Mouse (Mus musculus) liver, embryonic 13.5 days (tissue): ENCODE results near the gene Dstn. TPM values are rescaled to one million over a fixed set of nuclear protein-coding genes. Genes with fewer than 3 reads are reported as not detected.

Experiments
- ATAC-seq: fragments of 200-750 bp; cut with Nextera tagmentation; 2 replicates; pipeline ENCODE4 v1.8.0; 2017; ENCODE audit warnings: low read depth, mild to moderate bottlenecking, moderate number of reproducible peaks, moderate library complexity
- DNase-seq: peaks from one replicate; pipeline ENCODE4 v3.0.0; 2022
- H3K27ac ChIP-seq: fragments of 300-500 bp; sonication (generic); 2 replicates; pipeline ENCODE4 v1.5.1; 2015; ENCODE audit warnings: moderate library complexity, mild to moderate bottlenecking, inconsistent platforms
- H3K27me3 ChIP-seq: fragments of 300-500 bp; sonication (generic); 2 replicates; pipeline ENCODE4 v1.6.1; 2015; ENCODE audit warnings: mild to moderate bottlenecking, inconsistent platforms
- H3K36me3 ChIP-seq: fragments of 300-500 bp; sonication (generic); 2 replicates; pipeline ENCODE4 v1.6.1; 2015; ENCODE audit warnings: mild to moderate bottlenecking, inconsistent platforms
- H3K4me1 ChIP-seq: fragments of 300-500 bp; sonication (generic); replicated peaks from 2 replicates; pipeline ENCODE4 v1.6.1; 2015; ENCODE audit warnings: inconsistent platforms
- H3K4me2 ChIP-seq: fragments of 300-500 bp; sonication (generic); 2 replicates; pipeline ENCODE4 v1.6.1; 2015; ENCODE audit warnings: inconsistent platforms, mild to moderate bottlenecking, moderate library complexity
- H3K4me3 ChIP-seq: fragments of 300-500 bp; sonication (generic); replicated peaks from 2 replicates; pipeline ENCODE4 v1.5.1; 2015; ENCODE audit warnings: mild to moderate bottlenecking, inconsistent platforms
- H3K9ac ChIP-seq: fragments of 300-500 bp; sonication (generic); 2 replicates; pipeline ENCODE4 v1.6.1; 2015; ENCODE audit warnings: mild to moderate bottlenecking, inconsistent platforms
- H3K9me3 ChIP-seq: fragments of 300-500 bp; sonication (generic); replicated peaks from 2 replicates; pipeline ENCODE4 v1.6.1; 2016; ENCODE audit warnings: inconsistent platforms
- WGBS: fragments of 180-500 bp; shearing (Covaris S2); methylation state at CpG from one replicate; pipeline ENCODE4 v1.1.7; 2015; ENCODE audit not compliant: insufficient replicate concordance; 5-methylcytosine and 5-hydroxymethylcytosine counted together
- polyA plus RNA-seq: library from polyadenylated mRNA; unstranded; fragments of >200 nt; fragmentation: Nextera tagmentation; extraction: Ambion mirVana; gene quantifications from 2 replicates; pipeline ENCODE4 v1.2.1, GENCODE M21; 2015

Gene Dstn
- polyA plus RNA-seq, 1 experiment from 2014 or later = 138 TPM

DNA sequence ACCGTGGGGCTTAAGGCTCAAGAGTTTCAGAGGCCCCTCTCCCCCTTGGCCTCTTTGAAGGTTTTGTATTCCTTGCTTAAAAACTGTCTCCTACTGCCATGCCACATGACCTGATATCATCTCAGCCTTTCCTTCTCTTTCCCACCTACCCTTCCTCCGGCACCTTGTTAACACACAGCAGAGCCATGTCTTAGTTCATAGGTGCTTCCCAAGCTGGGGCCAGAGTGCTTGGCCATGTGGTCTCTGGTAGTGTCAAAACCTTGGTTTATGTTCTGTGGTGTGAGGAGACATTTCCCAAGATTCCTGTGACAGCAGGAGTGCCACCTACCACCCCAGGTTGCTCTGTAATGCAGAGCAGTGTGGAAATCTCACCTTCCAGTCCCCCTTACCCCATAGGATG is 31.3 kb downstream of the Dstn start:
- Histone ChIP-seq H3K9me3 (no peaks in the 10 kb centered on the region), H3K4me2 (no peak overlapping the region), H3K4me1 (0 out of 2 replicates have a peak, but pooled peaks cover 5% of the 10 kb centered on the region), H3K27ac (no peak overlapping the region), H3K4me3 (no peak overlapping the region), H3K36me3 (peaks cover 95% of the 10 kb centered on the region), H3K27me3 (no peaks in the 10 kb centered on the region), H3K9ac (no peak overlapping the region)
- WGBS = 79% methylated on average over 2 of the region's 2 CpGs
- no peak for DNase-seq
- no peak for ATAC-seq

DNA sequence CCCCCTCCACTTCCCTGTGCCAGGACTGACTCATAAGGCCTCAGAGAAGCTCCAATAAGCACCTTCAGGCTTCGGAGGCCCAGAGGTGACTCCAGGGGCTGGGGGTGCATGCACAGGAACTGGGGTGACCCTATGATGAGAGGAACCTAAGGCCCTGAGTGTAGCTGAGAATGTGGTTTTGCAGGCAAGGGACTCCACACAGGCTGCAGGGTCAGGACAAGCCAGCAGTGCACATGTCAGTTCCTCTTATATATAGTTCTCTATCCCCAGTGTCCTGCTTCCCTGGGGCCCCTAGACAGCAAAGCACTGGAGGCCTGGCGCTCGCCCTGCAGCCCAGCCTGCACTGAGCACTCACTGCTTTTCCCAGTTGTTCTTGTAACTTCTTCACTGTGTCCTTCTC is 32.9 kb downstream of the Dstn start:
- Histone ChIP-seq H3K27ac (no peak overlapping the region), H3K36me3 (peaks cover 99% of the 10 kb centered on the region), H3K4me3 (no peak overlapping the region), H3K4me2 (no peak overlapping the region), H3K9ac (no peak overlapping the region), H3K27me3 (no peaks in the 10 kb centered on the region), H3K4me1 (0 out of 2 replicates have a peak, but pooled peaks cover 5% of the 10 kb centered on the region), H3K9me3 (no peaks in the 10 kb centered on the region)
- DNase-seq (no peak), ATAC-seq (no peak)
- 70% methylated on average over 3 of the region's 3 CpGs for WGBS

DNA sequence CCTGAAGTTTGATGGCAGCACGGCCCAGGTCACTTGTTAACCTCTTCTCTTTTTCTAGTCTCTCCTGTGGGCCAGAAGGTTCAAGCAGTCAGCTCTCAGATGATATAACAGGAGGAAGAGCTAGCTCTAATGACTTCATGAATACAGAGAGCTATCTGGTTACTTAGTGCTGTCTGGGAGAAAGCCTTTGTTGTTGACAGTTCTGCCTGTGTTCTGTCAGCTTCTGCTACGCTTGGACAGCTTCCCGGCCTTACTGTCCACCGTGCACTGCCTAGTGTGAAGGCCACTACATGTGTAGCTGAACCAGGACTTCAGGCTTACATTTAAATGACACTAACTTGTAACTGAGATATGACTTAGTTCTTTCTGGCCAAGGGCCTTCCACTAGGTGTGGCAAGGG is 33.3 kb downstream of the Dstn start:
- H3K4me2 ChIP-seq = no peak overlapping the region
- H3K9ac ChIP-seq = no peak overlapping the region
- no peak for ATAC-seq
- no peak for DNase-seq
- H3K9me3 ChIP-seq = no peaks in the 10 kb centered on the region
- WGBS = 81% methylated on average over 4 of the region's 4 CpGs
- H3K27ac ChIP-seq = no peak overlapping the region
- 0 out of 2 replicates have a peak, but pooled peaks cover 5% of the 10 kb centered on the region for H3K4me1 ChIP-seq
- H3K27me3 ChIP-seq = no peaks in the 10 kb centered on the region
- H3K4me3 ChIP-seq = no peak overlapping the region
- peaks cover 100% of the 10 kb centered on the region for H3K36me3 ChIP-seq

DNA sequence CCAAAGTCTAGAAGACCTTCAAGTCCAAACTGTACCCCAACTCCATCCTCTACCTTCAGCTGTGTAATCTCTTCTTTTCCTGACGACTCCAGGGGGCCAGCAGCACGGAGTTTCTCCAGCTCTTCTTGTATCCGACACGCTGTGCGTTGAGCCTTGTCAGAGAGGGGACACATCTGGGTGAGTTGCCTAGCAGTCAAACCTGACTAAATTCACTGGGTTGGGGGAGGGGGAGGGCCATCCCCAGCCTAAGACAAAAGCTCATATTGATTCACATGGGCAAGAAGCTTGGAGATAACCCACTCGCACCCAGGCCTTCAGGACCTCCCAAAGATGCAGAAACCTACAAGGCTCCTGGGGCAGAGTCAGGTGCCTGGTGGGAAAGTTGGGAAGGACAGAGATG is 34.1 kb downstream of the Dstn start:
- Histone ChIP-seq H3K27me3 (no peaks in the 10 kb centered on the region), H3K4me2 (no peak overlapping the region), H3K27ac (no peak overlapping the region), H3K9ac (no peak overlapping the region), H3K4me3 (no peak overlapping the region), H3K9me3 (no peaks in the 10 kb centered on the region), H3K4me1 (0 out of 2 replicates have a peak, but pooled peaks cover 5% of the 10 kb centered on the region), H3K36me3 (peaks cover 100% of the 10 kb centered on the region)
- no peak for ATAC-seq
- 88% methylated on average over 6 of the region's 6 CpGs for WGBS
- DNase-seq = no peak

DNA sequence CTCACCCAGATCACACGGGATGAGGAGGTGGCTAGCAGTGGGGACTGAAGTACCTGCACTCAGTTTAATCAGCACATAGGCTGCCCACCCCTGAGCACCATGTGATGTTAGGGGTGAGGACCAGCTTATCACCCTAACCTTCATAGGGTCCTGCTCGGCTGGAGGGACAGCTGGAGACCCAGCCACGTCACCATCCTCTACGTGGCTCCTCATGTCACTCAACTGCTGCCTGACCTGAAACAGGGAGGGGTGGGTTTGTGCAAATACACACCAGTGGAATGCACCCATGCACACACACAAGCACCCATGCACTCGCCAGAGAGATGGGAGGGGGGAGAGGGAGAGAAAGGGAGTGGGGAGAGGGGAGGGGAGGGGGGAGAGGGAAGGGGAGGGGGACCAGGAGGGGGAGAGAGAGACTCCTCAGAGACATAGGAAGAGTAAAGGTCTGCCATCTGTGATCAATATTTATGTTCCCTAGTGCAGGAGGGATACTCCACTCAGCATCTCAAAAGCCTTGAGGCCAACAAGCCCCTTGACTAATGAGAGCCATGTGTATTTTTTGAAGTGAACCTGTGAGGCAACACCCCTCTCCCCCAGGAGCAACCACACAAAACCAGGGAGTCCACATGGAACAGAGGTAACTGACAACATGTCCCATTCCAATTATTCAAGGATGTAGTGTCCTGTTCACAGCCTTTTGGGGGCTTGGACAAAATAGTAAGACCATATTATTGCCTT is 35.3 kb downstream of the Dstn start:
- Histone ChIP-seq H3K4me2 (no peak overlapping the region), H3K9ac (no peak overlapping the region), H3K9me3 (no peaks in the 10 kb centered on the region), H3K27me3 (no peaks in the 10 kb centered on the region), H3K4me3 (no peak overlapping the region), H3K4me1 (0 out of 2 replicates have a peak, but pooled peaks cover 5% of the 10 kb centered on the region), H3K36me3 (peaks cover 100% of the 10 kb centered on the region), H3K27ac (no peak overlapping the region)
- no peak for DNase-seq
- ATAC-seq = no peak
- WGBS = 77% methylated on average over 5 of the region's 5 CpGs

DNA sequence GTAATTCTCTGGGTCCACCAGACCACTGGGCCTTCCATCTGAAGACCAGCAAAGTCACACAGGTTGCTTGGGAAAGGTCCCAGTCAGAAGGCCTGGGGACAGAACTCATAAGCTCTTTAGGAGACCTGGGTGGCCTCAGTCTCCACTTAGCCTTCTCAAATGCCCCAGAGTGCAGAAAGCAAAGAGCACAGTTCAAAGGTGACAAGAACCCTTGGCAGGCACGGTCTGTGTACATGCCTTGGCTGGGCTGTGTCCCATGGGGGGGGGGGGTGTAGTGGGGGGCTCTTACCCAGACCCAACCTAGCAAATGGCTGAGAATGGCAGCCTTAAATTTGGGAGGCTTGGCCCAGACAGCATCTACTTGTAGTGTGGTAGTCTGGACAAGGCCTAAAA is 35.9 kb downstream of the Dstn start:
- H3K27ac ChIP-seq = no peak overlapping the region
- H3K4me2 ChIP-seq = no peak overlapping the region

DNA sequence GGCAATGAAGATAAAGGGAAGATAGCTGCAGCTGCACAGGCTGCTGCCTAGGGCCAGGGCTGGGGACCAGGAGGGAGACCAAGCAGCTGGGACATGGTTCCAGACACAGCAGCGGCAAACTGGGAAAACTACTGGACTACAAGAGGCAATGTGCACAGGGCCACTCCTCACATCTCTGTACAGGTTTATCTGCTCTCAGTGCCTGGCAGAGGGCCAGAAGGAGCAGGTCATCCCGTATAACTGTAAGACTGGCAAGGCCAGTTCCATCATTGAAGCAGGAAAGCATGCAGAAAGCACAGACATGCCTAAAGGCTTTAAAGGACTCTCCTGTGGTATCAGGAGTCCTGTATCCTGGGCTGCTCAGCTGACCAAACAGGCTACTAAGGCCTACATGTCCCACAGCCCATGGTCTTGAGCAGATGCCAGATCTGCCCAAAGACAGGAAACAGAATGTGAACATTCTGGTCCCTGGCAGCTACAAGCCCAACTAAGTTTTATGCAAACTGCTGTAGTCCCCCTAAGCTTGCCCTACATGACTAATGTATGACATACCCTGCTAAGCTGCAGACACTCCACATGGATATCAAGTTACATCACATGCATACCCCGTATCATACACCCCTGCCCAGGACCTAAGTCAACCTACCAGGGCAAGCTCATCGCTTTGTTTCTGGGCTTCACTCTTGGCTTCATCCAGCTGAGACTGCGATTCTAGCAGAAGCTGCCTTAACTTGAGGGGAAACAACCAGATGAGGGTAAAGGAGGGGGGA is 36.6 kb downstream of the Dstn start:
- 0 out of 2 replicates have a peak, but pooled peaks cover 5% of the 10 kb centered on the region for H3K4me1 ChIP-seq
- no peak overlapping the region for H3K4me3 ChIP-seq
- no peaks in the 10 kb centered on the region for H3K27me3 ChIP-seq
- no peak overlapping the region for H3K4me2 ChIP-seq
- 80% methylated on average over 5 of the region's 5 CpGs for WGBS
- H3K36me3 ChIP-seq = peaks cover 100% of the 10 kb centered on the region
- H3K9ac ChIP-seq = no peak overlapping the region
- ATAC-seq (no peak), DNase-seq (no peak)
- H3K27ac ChIP-seq = no peak overlapping the region
- H3K9me3 ChIP-seq = no peaks in the 10 kb centered on the region

More for the DNA sequence above, 35.9 kb downstream of the Dstn start:
- H3K27me3 ChIP-seq = no peaks in the 10 kb centered on the region
- H3K9me3 ChIP-seq = no peaks in the 10 kb centered on the region
- no peak overlapping the region for H3K9ac ChIP-seq
- H3K36me3 ChIP-seq = peaks cover 100% of the 10 kb centered on the region
- H3K4me3 ChIP-seq = no peak overlapping the region
- ATAC-seq (no peak), DNase-seq (no peak)
- 78% methylated on average over 1 of the region's 1 CpGs for WGBS
- H3K4me1 ChIP-seq = 0 out of 2 replicates have a peak, but pooled peaks cover 5% of the 10 kb centered on the region

DNA sequence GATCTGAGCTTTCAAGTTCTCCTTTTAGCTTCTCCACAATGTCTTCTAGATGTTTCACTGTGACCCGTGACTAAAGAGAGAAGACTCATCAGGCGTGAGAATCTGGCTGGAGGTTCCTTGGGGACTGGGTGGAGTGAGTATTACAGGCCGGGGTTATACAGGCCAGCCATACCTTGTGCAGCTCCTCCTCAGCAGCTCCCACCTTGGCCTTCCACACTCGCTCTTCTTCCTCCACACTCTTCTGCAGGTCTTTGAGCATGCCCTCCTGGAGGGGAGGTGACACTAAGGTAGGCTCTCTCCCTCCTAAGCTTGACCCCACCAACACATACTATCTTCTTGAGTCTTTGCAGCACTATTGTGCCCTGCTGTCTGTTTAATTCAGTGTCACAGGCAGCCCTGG is 38.8 kb downstream of the Dstn start:
- Histone ChIP-seq H3K9ac (no peak overlapping the region), H3K36me3 (peaks cover 94% of the 10 kb centered on the region), H3K27ac (no peak overlapping the region), H3K27me3 (no peaks in the 10 kb centered on the region), H3K4me3 (no peak overlapping the region), H3K4me1 (0 out of 2 replicates have a peak, but pooled peaks cover 5% of the 10 kb centered on the region), H3K4me2 (no peak overlapping the region), H3K9me3 (no peaks in the 10 kb centered on the region)
- WGBS = 70% methylated on average over 4 of the region's 4 CpGs
- no peak for ATAC-seq
- no peak for DNase-seq

DNA sequence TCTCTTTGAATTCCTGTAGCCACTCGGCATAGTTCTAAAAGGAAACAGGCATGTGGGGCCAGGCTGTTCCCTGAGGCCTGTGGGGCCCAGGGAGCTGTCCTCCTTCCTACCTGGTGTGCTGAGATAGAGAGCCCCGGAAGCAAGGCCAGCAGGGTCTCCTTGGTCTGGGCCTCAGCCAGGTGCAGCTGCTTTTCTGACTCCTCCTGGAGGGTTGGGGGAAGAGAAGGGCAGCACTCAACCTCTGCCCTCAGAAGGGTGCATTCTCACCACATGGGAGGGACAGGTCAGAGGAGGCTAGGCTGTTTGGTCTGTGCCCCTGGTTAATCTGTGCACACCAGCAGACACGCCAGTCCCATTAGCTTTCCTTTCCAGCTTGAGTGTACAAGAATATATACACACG is 39.9 kb downstream of the Dstn start:
- 80% methylated on average over 4 of the region's 4 CpGs for WGBS
- ATAC-seq (no peak), DNase-seq (no peak)
- Histone ChIP-seq H3K27me3 (no peaks in the 10 kb centered on the region), H3K4me3 (no peak overlapping the region), H3K4me1 (no peaks in the 10 kb centered on the region), H3K27ac (no peak overlapping the region), H3K4me2 (no peak overlapping the region), H3K9me3 (no peaks in the 10 kb centered on the region), H3K36me3 (peaks cover 91% of the 10 kb centered on the region), H3K9ac (no peak overlapping the region)

DNA sequence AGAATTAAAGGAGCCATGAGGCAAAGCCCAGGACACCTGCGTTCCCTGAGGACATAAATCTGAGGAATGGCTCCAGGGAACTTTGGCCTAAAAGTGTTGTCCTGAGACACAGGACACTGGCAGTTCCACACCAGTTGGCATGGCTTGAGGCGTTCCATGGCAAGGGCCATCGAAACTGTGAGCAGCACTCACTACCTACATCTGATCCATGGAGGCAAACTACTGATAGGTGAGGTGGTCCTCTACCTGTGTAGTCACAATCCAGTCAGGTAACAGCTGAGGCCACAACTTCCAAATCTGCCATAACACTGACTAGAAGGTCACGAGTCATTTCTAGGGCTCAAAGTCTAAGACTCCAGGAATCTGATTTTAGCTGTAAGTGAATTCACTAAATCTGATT is 40.6 kb downstream of the Dstn start:
- peaks cover 84% of the 10 kb centered on the region for H3K36me3 ChIP-seq
- no peak overlapping the region for H3K9ac ChIP-seq
- ATAC-seq (no peak), DNase-seq (no peak)
- no peak overlapping the region for H3K4me3 ChIP-seq
- no peak overlapping the region for H3K4me2 ChIP-seq
- H3K4me1 ChIP-seq = no peaks in the 10 kb centered on the region
- no peak overlapping the region for H3K27ac ChIP-seq
- whole genome bisulfite sequencing = 76% methylated on average over 4 of the region's 4 CpGs
- H3K27me3 ChIP-seq = no peaks in the 10 kb centered on the region
- H3K9me3 ChIP-seq = no peaks in the 10 kb centered on the region

DNA sequence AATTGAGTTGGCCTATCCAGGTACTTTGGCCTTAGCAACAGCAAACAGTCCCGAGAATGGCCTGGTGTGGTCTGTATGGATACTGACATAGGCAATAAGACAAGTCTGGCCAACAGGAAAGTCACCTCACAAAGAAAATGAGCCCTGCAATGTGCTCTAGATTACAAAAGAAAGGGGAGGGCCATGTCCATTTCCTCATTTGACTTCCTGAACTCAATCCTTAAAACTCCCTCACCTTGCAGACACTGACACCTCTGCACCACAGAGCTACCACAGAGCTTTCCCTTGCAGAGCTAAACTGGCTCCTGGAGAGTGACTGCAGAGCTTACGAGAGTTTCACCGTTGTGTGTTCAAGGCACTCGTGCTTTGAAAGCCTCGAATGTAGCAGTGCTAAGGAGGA is 47.1 kb downstream of the Dstn start:
- Histone ChIP-seq H3K4me1 (no peaks in the 10 kb centered on the region), H3K4me2 (no peak overlapping the region), H3K27ac (no peak overlapping the region), H3K9ac (no peak overlapping the region), H3K27me3 (no peaks in the 10 kb centered on the region), H3K36me3 (peaks cover 84% of the 10 kb centered on the region), H3K9me3 (no peaks in the 10 kb centered on the region), H3K4me3 (no peak overlapping the region)
- 86% methylated on average over 5 of the region's 5 CpGs for WGBS
- DNase-seq (no peak), ATAC-seq (no peak)
